Mouse (Mus musculus): ENCODE data around the gene Actr10. TPM values are rescaled to one million over a fixed set of nuclear protein-coding genes. Genes with fewer than 3 reads are reported as not detected.

The Actr10 gene
- total and polyA plus RNA-seq, 2 experiments from 2014 or later, result 119 to 232 TPM

DNA sequence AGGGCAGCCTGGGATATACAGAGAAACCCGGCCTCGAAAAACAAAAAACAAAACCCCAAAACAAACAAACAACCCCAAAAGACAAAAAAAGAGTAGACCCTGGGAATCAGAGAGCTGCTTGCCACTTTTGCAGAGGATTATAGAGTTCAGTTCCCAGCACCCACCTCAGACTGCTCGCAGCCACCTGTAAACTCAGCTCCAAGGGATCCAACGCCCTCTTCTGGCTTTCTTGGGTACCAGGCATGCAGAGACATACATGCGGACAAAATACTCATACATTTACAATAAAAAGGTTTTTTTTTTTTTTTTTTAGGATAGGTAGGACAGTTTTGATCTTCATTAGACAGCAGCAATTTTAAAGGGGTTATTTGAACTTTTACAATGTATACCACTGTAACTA, 59.6 kb downstream of the Actr10 start:
- Histone ChIP-seq H3K4me1 (ENCODE audit: control insufficient read depth, insufficient read depth) (peaks cover 8% of the 10 kb centered on the region), H3K36me3 (replicated peaks; ENCODE audit: control insufficient read depth, insufficient read depth, low read length) (peaks cover 35% of the 10 kb centered on the region), H3K9ac (replicated peaks; ENCODE audit: low read depth, low read length) (no peak overlapping the region), H3K4me3 (ENCODE audit: low read depth, low read length) (no peak overlapping the region), H3K9me3 (replicated peaks; ENCODE audit: control insufficient read depth, low read length) (no peaks in the 10 kb centered on the region), H3K27ac (ENCODE audit: low read depth) (no peak overlapping the region), H3K27me3 (ENCODE audit: control insufficient read depth, insufficient read depth, low read length) (no peaks in the 10 kb centered on the region), H3K4me2 (ENCODE audit: low read depth, low read length) (no peak overlapping the region)
- DNase-seq (ENCODE audit: low spot score), result no peak
- TF ChIP-seq CTCF (IDR thresholded peaks at IDR 0.05; ENCODE audit: low read depth) (no peak), EP300 (IDR thresholded peaks at IDR 0.05; ENCODE audit: low read depth) (no peak)
- 91% methylated on average over 5 of the region's 5 CpGs for WGBS
- no peak for ATAC-seq (ENCODE audit: insufficient read depth, low read depth)

DNA sequence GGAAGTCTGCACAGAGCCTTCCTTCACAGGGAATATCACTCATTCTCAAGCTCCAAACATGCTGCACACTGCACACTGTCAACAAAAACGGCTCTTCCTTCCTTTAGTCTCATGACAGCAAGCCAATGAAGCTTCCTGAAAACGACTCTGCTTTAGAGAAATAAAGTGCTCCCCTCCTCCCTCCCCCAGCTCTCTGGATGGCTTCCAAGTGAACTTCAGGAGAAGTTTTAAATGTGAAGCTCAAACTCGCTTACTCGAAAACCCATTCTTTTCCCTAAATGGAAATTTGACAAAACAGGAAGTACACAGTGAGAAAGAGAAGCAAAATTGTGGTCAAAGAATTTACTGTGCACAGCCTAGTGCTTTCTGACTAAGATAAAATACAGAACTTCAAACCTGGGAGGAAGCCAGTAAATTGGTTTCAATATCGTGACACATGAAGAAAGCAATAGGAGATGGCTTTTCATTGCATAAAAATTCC, 61.8 kb downstream of the Actr10 start:
- DNase-seq (ENCODE audit: low spot score) (peak; percentile 32), ATAC-seq (ENCODE audit: insufficient read depth, low read depth) (no peak; the same call in 1 of the 2 replicates)
- H3K36me3 ChIP-seq (replicated peaks; ENCODE audit: control insufficient read depth, insufficient read depth, low read length), result peaks cover 31% of the 10 kb centered on the region
- H3K4me2 ChIP-seq (ENCODE audit: low read depth, low read length), result peak overlapping the region; percentile 44
- H3K9ac ChIP-seq (replicated peaks; ENCODE audit: low read depth, low read length), result no peak overlapping the region
- peak overlapping the region; percentile 74 for H3K27ac ChIP-seq (ENCODE audit: low read depth)
- no peak for TF ChIP-seq CTCF (IDR thresholded peaks at IDR 0.05; ENCODE audit: low read depth)
- no peaks in the 10 kb centered on the region for H3K9me3 ChIP-seq (replicated peaks; ENCODE audit: control insufficient read depth, low read length)
- H3K4me1 ChIP-seq (ENCODE audit: control insufficient read depth, insufficient read depth), result peaks cover 8% of the 10 kb centered on the region
- no peaks in the 10 kb centered on the region for H3K27me3 ChIP-seq (ENCODE audit: control insufficient read depth, insufficient read depth, low read length)
- WGBS, result 26% methylated on average over 5 of the region's 5 CpGs
- 0 out of 2 replicates have a peak overlapping the region, but pooled peaks have one; percentile 15 for H3K4me3 ChIP-seq (ENCODE audit: low read depth, low read length)

GRCm38 (mm10) chr12:71000344-71000743, 62.7 kb downstream of the Actr10 start:
- Histone ChIP-seq H3K36me3 (replicated peaks; ENCODE audit: control insufficient read depth, insufficient read depth, low read length) (peaks cover 33% of the 10 kb centered on the region), H3K4me1 (ENCODE audit: control insufficient read depth, insufficient read depth) (peaks cover 8% of the 10 kb centered on the region), H3K4me2 (ENCODE audit: low read depth, low read length) (no peak overlapping the region), H3K4me3 (ENCODE audit: low read depth, low read length) (no peak overlapping the region), H3K9ac (replicated peaks; ENCODE audit: low read depth, low read length) (no peak overlapping the region), H3K27me3 (ENCODE audit: control insufficient read depth, insufficient read depth, low read length) (no peaks in the 10 kb centered on the region), H3K27ac (ENCODE audit: low read depth) (peak overlapping the region; percentile 20; the same call in 1 of the 2 replicates), H3K9me3 (replicated peaks; ENCODE audit: control insufficient read depth, low read length) (no peaks in the 10 kb centered on the region)
- DNase-seq (ENCODE audit: low spot score) (no peak), ATAC-seq (ENCODE audit: insufficient read depth, low read depth) (no peak)
- 72% methylated on average over 1 of the region's 1 CpGs for WGBS
- TF ChIP-seq CTCF (IDR thresholded peaks at IDR 0.05; ENCODE audit: low read depth) (no peak), EP300 (IDR thresholded peaks at IDR 0.05; ENCODE audit: low read depth) (no peak)

- no peaks in the 10 kb centered on the region for H3K27me3 ChIP-seq (ENCODE audit: control insufficient read depth, insufficient read depth, low read length)
- 71% methylated on average over 6 of the region's 6 CpGs for WGBS
- ATAC-seq (ENCODE audit: insufficient read depth, low read depth), result no peak
- peaks cover 33% of the 10 kb centered on the region for H3K36me3 ChIP-seq (replicated peaks; ENCODE audit: control insufficient read depth, insufficient read depth, low read length)
- H3K9me3 ChIP-seq (replicated peaks; ENCODE audit: control insufficient read depth, low read length), result no peaks in the 10 kb centered on the region
- no peak for DNase-seq (ENCODE audit: low spot score)
- no peak overlapping the region for H3K4me3 ChIP-seq (ENCODE audit: low read depth, low read length)
- TF ChIP-seq EP300 (IDR thresholded peaks at IDR 0.05; ENCODE audit: low read depth) (no peak), CTCF (IDR thresholded peaks at IDR 0.05; ENCODE audit: low read depth) (no peak)
- H3K27ac ChIP-seq (ENCODE audit: low read depth), result no peak overlapping the region; the same call in 1 of the 2 replicates
- H3K9ac ChIP-seq (replicated peaks; ENCODE audit: low read depth, low read length), result no peak overlapping the region
- peaks cover 8% of the 10 kb centered on the region for H3K4me1 ChIP-seq (ENCODE audit: control insufficient read depth, insufficient read depth)
- H3K4me2 ChIP-seq (ENCODE audit: low read depth, low read length), result no peak overlapping the region
Measured at GRCm38 (mm10) chr12:71001456-71001855, 63.8 kb downstream of the Actr10 start.

- Histone ChIP-seq H3K9ac (replicated peaks; ENCODE audit: low read depth, low read length) (no peak overlapping the region), H3K27ac (ENCODE audit: low read depth) (no peak overlapping the region), H3K9me3 (replicated peaks; ENCODE audit: control insufficient read depth, low read length) (no peaks in the 10 kb centered on the region), H3K4me2 (ENCODE audit: low read depth, low read length) (no peak overlapping the region), H3K4me1 (ENCODE audit: control insufficient read depth, insufficient read depth) (peaks cover 8% of the 10 kb centered on the region), H3K27me3 (ENCODE audit: control insufficient read depth, insufficient read depth, low read length) (no peaks in the 10 kb centered on the region), H3K4me3 (ENCODE audit: low read depth, low read length) (no peak overlapping the region), H3K36me3 (replicated peaks; ENCODE audit: control insufficient read depth, insufficient read depth, low read length) (peaks cover 51% of the 10 kb centered on the region)
- no peak for ATAC-seq (ENCODE audit: insufficient read depth, low read depth)
- TF ChIP-seq EP300 (IDR thresholded peaks at IDR 0.05; ENCODE audit: low read depth), result no peak
- no peak for TF ChIP-seq CTCF (IDR thresholded peaks at IDR 0.05; ENCODE audit: low read depth)
- DNase-seq (ENCODE audit: low spot score), result no peak
- WGBS, result 85% methylated on average over 5 of the region's 6 CpGs
Measured at GRCm38 (mm10) chr12:71003760-71004426, 66.2 kb downstream of the Actr10 start.

GRCm38 (mm10) chr12:71006141-71006540, 68.5 kb downstream of the Actr10 start:
- ATAC-seq (ENCODE audit: insufficient read depth, low read depth) (no peak), DNase-seq (ENCODE audit: low spot score) (no peak)
- Histone ChIP-seq H3K4me1 (ENCODE audit: control insufficient read depth, insufficient read depth) (no peaks in the 10 kb centered on the region; the same call in 1 of the 2 replicates), H3K9ac (replicated peaks; ENCODE audit: low read depth, low read length) (no peak overlapping the region), H3K36me3 (replicated peaks; ENCODE audit: control insufficient read depth, insufficient read depth, low read length) (peaks cover 61% of the 10 kb centered on the region), H3K27me3 (ENCODE audit: control insufficient read depth, insufficient read depth, low read length) (no peaks in the 10 kb centered on the region), H3K4me2 (ENCODE audit: low read depth, low read length) (no peak overlapping the region), H3K27ac (ENCODE audit: low read depth) (no peak overlapping the region), H3K9me3 (replicated peaks; ENCODE audit: control insufficient read depth, low read length) (no peaks in the 10 kb centered on the region), H3K4me3 (ENCODE audit: low read depth, low read length) (no peak overlapping the region)
- WGBS, result 92% methylated on average over 6 of the region's 6 CpGs
- TF ChIP-seq EP300 (IDR thresholded peaks at IDR 0.05; ENCODE audit: low read depth), result no peak
- no peak for TF ChIP-seq CTCF (IDR thresholded peaks at IDR 0.05; ENCODE audit: low read depth)
